Mouse (Mus musculus) forebrain, embryonic 14.5 days (tissue): ENCODE measurements at regions not wholly inside any gene's neighbourhood (a gene's known extent, or its start where the extent isn't known, plus 50 kb on each side); places are given as distances from the start of the nearest gene placed in this dataset.
A peak's percentile ranks its signal among the peaks of the same experiment; 100 is the strongest.

Experiments
- ATAC-seq: fragments of 200-750 bp; cut with Nextera tagmentation; 2 replicates; pipeline ENCODE4 v1.8.0; 2017; ENCODE audit warnings: mild to moderate bottlenecking, moderate library complexity
- DNase-seq: peaks from one replicate; pipeline ENCODE4 v3.0.0-alpha.2; 2015; ENCODE audit warnings: low spot score
- H3K27ac ChIP-seq: fragments of 300-500 bp; sonication (generic); 2 replicates; pipeline ENCODE4 v1.5.1; 2014; ENCODE audit warnings: low read depth, mild to moderate bottlenecking, control low read depth, low read length, moderate library complexity
- H3K27me3 ChIP-seq: fragments of 300-500 bp; sonication (generic); replicated peaks from 2 replicates; pipeline ENCODE4 v1.6.1; 2014; ENCODE audit warnings: low read length, control low read depth, mixed read lengths; ENCODE audit not compliant: control insufficient read depth, insufficient read depth
- H3K36me3 ChIP-seq: fragments of 300-500 bp; sonication (generic); 2 replicates; pipeline ENCODE4 v1.6.1; 2014; ENCODE audit warnings: low read length, control low read depth; ENCODE audit not compliant: control insufficient read depth, insufficient read depth
- H3K4me1 ChIP-seq: fragments of 300-500 bp; sonication (generic); 2 replicates; pipeline ENCODE4 v1.6.1; 2014; ENCODE audit warnings: antibody characterized with exemption, low read length, control low read depth; ENCODE audit not compliant: control insufficient read depth, insufficient read depth
- H3K4me2 ChIP-seq: fragments of 300-500 bp; sonication (generic); 2 replicates; pipeline ENCODE4 v1.6.1; 2014; ENCODE audit warnings: mild to moderate bottlenecking, control low read depth, low read length
- H3K4me3 ChIP-seq: fragments of 300-500 bp; sonication (generic); 2 replicates; pipeline ENCODE4 v1.5.1; 2014; ENCODE audit warnings: low read depth, low read length, control low read depth
- H3K9ac ChIP-seq: fragments of 300-500 bp; sonication (generic); 2 replicates; pipeline ENCODE4 v1.6.1; 2014; ENCODE audit warnings: mild to moderate bottlenecking, low read length, control low read depth, moderate library complexity
- H3K9me3 ChIP-seq: fragments of 300-500 bp; sonication (generic); replicated peaks from 2 replicates; pipeline ENCODE4 v1.6.1; 2016; ENCODE audit warnings: low read length, control low read depth, mixed read lengths; ENCODE audit not compliant: control insufficient read depth
- WGBS: fragments of 180-500 bp; shearing (Covaris S2); extraction: QIAGEN DNeasy Blood & Tissue Kit; methylation state at CpG from one replicate; pipeline ENCODE4 v1.1.7; 2014; 5-methylcytosine and 5-hydroxymethylcytosine counted together

- no peaks in the 10 kb centered on the region for H3K9me3 ChIP-seq
- H3K27ac ChIP-seq: no peak overlapping the region
- H3K4me3 ChIP-seq: no peak overlapping the region
- no peak overlapping the region for H3K4me2 ChIP-seq
- H3K36me3 ChIP-seq: no peaks in the 10 kb centered on the region
- H3K9ac ChIP-seq: no peak overlapping the region
- peak; percentile 75 for ATAC-seq
- no peaks in the 10 kb centered on the region for H3K4me1 ChIP-seq
- DNase-seq: peak; percentile 73
- H3K27me3 ChIP-seq: no peaks in the 10 kb centered on the region
- 74% methylated on average over 7 of the region's 7 CpGs for WGBS
Measured at GRCm38 (mm10) chr1:48276206-48276605, 1383.6 kb upstream of the Slc39a10 start.

GRCm38 (mm10) chr1:48275666-48276065 lies 1383.0 kb upstream of the Slc39a10 start:
- 69% methylated on average over 1 of the region's 1 CpGs for WGBS
- H3K9me3 ChIP-seq: no peaks in the 10 kb centered on the region
- no peak for ATAC-seq
- no peaks in the 10 kb centered on the region for H3K27me3 ChIP-seq
- no peak overlapping the region for H3K4me2 ChIP-seq
- DNase-seq: no peak
- H3K4me3 ChIP-seq: no peak overlapping the region
- H3K4me1 ChIP-seq: no peaks in the 10 kb centered on the region
- H3K9ac ChIP-seq: no peak overlapping the region
- no peak overlapping the region for H3K27ac ChIP-seq
- H3K36me3 ChIP-seq: no peaks in the 10 kb centered on the region
